Mouse (Mus musculus): ENCODE measurements around the gene Mbnl2.

Gene Mbnl2

GRCm38 (mm10) chr14:120275246-120276238 is at the start of gene Mbnl2:
TSS of gene Mbnl2 (plus strand) at chr14:120275669.
- peak; percentile 89 for DNase-seq

GRCm38 (mm10) chr14:120232076-120232496 is 43.4 kb upstream of the Mbnl2 start:
- no peak for DNase-seq

- no peak for DNase-seq
Measured at GRCm38 (mm10) chr14:120235610-120236009, 39.9 kb upstream of the Mbnl2 start.

- DNase-seq: no peak
Measured at GRCm38 (mm10) chr14:120238501-120238900, 37.0 kb upstream of the Mbnl2 start.

- DNase-seq: no peak
Measured at GRCm38 (mm10) chr14:120240209-120240608, 35.3 kb upstream of the Mbnl2 start.

GRCm38 (mm10) chr14:120242711-120243110 is 32.8 kb upstream of the Mbnl2 start:
- DNase-seq: no peak

- DNase-seq: no peak
Measured at GRCm38 (mm10) chr14:120245081-120245705, 30.3 kb upstream of the Mbnl2 start.

GRCm38 (mm10) chr14:120253331-120253730 is 22.1 kb upstream of the Mbnl2 start:
- DNase-seq: no peak

GRCm38 (mm10) chr14:120256146-120256545 is 19.3 kb upstream of the Mbnl2 start:
- no peak for DNase-seq

- DNase-seq: no peak
Measured at GRCm38 (mm10) chr14:120256623-120257384, 18.7 kb upstream of the Mbnl2 start.

GRCm38 (mm10) chr14:120257483-120257882 is 18.0 kb upstream of the Mbnl2 start:
- DNase-seq: no peak

GRCm38 (mm10) chr14:120259426-120259825 is 16.0 kb upstream of the Mbnl2 start:
- no peak for DNase-seq

GRCm38 (mm10) chr14:120261606-120262005 is 13.9 kb upstream of the Mbnl2 start:
- no peak for DNase-seq

- no peak for DNase-seq
Measured at GRCm38 (mm10) chr14:120262660-120263379, 12.6 kb upstream of the Mbnl2 start.

GRCm38 (mm10) chr14:120263380-120264135 is 11.9 kb upstream of the Mbnl2 start:
- DNase-seq: peak; percentile 36

GRCm38 (mm10) chr14:120265886-120266285 is 9.6 kb upstream of the Mbnl2 start:
- DNase-seq: no peak

- DNase-seq: no peak
Measured at GRCm38 (mm10) chr14:120267130-120267529, 8.3 kb upstream of the Mbnl2 start.

- no peak for DNase-seq
Measured at GRCm38 (mm10) chr14:120270031-120270430, 5.4 kb upstream of the Mbnl2 start.

- no peak for DNase-seq
Measured at GRCm38 (mm10) chr14:120270633-120271032, 4.8 kb upstream of the Mbnl2 start.

- no peak for DNase-seq
Measured at GRCm38 (mm10) chr14:120271096-120271495, 4.4 kb upstream of the Mbnl2 start.

GRCm38 (mm10) chr14:120273766-120274165 is 1.7 kb upstream of the Mbnl2 start:
- DNase-seq: no peak

- DNase-seq: no peak
Measured at GRCm38 (mm10) chr14:120274746-120275145, 723 bp upstream of the Mbnl2 start.

Measured in right cerebral cortex, postnatal 4 days (tissue).